Mouse (Mus musculus): Measurements from ENCODE around the gene Dusp7. TPM values are rescaled to one million over a fixed set of nuclear protein-coding genes. Genes with fewer than 3 reads are reported as not detected.
A peak's percentile ranks its signal among the peaks of the same experiment; 100 is the strongest.

The Dusp7 gene
- polyA plus RNA-seq, 1 experiment from 2014 or later = 9.2 TPM

- H3K4me2 ChIP-seq (replicated peaks) = no peak overlapping the region
- no peak overlapping the region for H3K4me3 ChIP-seq
- ATAC-seq (replicated peaks) = no peak
- H3K27me3 ChIP-seq = no peaks in the 10 kb centered on the region
- no peaks in the 10 kb centered on the region for H3K9me3 ChIP-seq
- no peaks in the 10 kb centered on the region for H3K36me3 ChIP-seq
- 84% methylated on average over 9 of the region's 9 CpGs for WGBS
- no peak overlapping the region for H3K9ac ChIP-seq (replicated peaks)
- H3K4me1 ChIP-seq = peaks cover 13% of the 10 kb centered on the region; the same call in 1 of the 2 replicates
- H3K27ac ChIP-seq (replicated peaks) = no peak overlapping the region
These were observed 30.4 kb downstream of the Dusp7 start for GRCm38 (mm10) chr9:106398667-106399311.

- no peak for ATAC-seq (replicated peaks)
- 79% methylated on average over 3 of the region's 3 CpGs for WGBS
- Histone ChIP-seq H3K4me1 (peaks cover 6% of the 10 kb centered on the region; the same call in 1 of the 2 replicates), H3K4me3 (no peak overlapping the region), H3K4me2 (replicated peaks) (no peak overlapping the region), H3K36me3 (no peaks in the 10 kb centered on the region), H3K9ac (replicated peaks) (no peak overlapping the region), H3K9me3 (no peaks in the 10 kb centered on the region), H3K27me3 (no peaks in the 10 kb centered on the region), H3K27ac (replicated peaks) (no peak overlapping the region)
These were observed 31.4 kb downstream of the Dusp7 start for GRCm38 (mm10) chr9:106399808-106400207.

GRCm38 (mm10) chr9:106402149-106402548, 33.7 kb downstream of the Dusp7 start:
- no peak for ATAC-seq (replicated peaks)
- Histone ChIP-seq H3K27me3 (no peaks in the 10 kb centered on the region), H3K4me1 (peaks cover 4% of the 10 kb centered on the region; the same call in 1 of the 2 replicates), H3K9me3 (no peaks in the 10 kb centered on the region), H3K9ac (replicated peaks) (no peak overlapping the region), H3K4me2 (replicated peaks) (no peak overlapping the region), H3K27ac (replicated peaks) (no peak overlapping the region), H3K36me3 (no peaks in the 10 kb centered on the region), H3K4me3 (no peak overlapping the region)
- 84% methylated on average over 5 of the region's 5 CpGs for WGBS

GRCm38 (mm10) chr9:106402607-106403375, 34.4 kb downstream of the Dusp7 start:
- H3K4me2 ChIP-seq (replicated peaks) = no peak overlapping the region

GRCm38 (mm10) chr9:106405275-106405674, 36.8 kb downstream of the Dusp7 start:
- ATAC-seq (replicated peaks) = no peak
- Histone ChIP-seq H3K27ac (replicated peaks) (no peak overlapping the region), H3K9ac (replicated peaks) (no peak overlapping the region), H3K4me1 (peaks cover 5% of the 10 kb centered on the region; the same call in 1 of the 2 replicates), H3K9me3 (no peaks in the 10 kb centered on the region), H3K4me2 (replicated peaks) (no peak overlapping the region), H3K36me3 (no peaks in the 10 kb centered on the region), H3K27me3 (no peaks in the 10 kb centered on the region), H3K4me3 (no peak overlapping the region)
- 47% methylated on average over 6 of the region's 6 CpGs for WGBS

More at GRCm38 (mm10) chr9:106402607-106403375, 34.4 kb downstream of the Dusp7 start:
- H3K9ac ChIP-seq (replicated peaks) = no peak overlapping the region
- no peaks in the 10 kb centered on the region for H3K9me3 ChIP-seq
- no peak for ATAC-seq (replicated peaks)
- peaks cover 4% of the 10 kb centered on the region; the same call in 1 of the 2 replicates for H3K4me1 ChIP-seq
- no peaks in the 10 kb centered on the region for H3K36me3 ChIP-seq
- no peaks in the 10 kb centered on the region for H3K27me3 ChIP-seq
- H3K4me3 ChIP-seq = no peak overlapping the region
- H3K27ac ChIP-seq (replicated peaks) = no peak overlapping the region
- WGBS = 82% methylated on average over 16 of the region's 16 CpGs

- no peaks in the 10 kb centered on the region for H3K36me3 ChIP-seq
- no peaks in the 10 kb centered on the region for H3K27me3 ChIP-seq
- no peak for ATAC-seq (replicated peaks)
- H3K9me3 ChIP-seq = no peaks in the 10 kb centered on the region
- peaks cover 10% of the 10 kb centered on the region; the same call in 1 of the 2 replicates for H3K4me1 ChIP-seq
- no peak overlapping the region for H3K4me2 ChIP-seq (replicated peaks)
- H3K4me3 ChIP-seq = no peak overlapping the region
- H3K9ac ChIP-seq (replicated peaks) = no peak overlapping the region
- 59% methylated on average over 8 of the region's 8 CpGs for WGBS
- no peak overlapping the region for H3K27ac ChIP-seq (replicated peaks)
These were observed 38.1 kb downstream of the Dusp7 start for GRCm38 (mm10) chr9:106406443-106407078.

GRCm38 (mm10) chr9:106409096-106409495, 40.7 kb downstream of the Dusp7 start:
- no peak overlapping the region for H3K9ac ChIP-seq (replicated peaks)
- no peaks in the 10 kb centered on the region for H3K36me3 ChIP-seq
- no peaks in the 10 kb centered on the region for H3K9me3 ChIP-seq
- WGBS = 94% methylated on average over 4 of the region's 4 CpGs
- no peak overlapping the region for H3K4me2 ChIP-seq (replicated peaks)
- peaks cover 10% of the 10 kb centered on the region; the same call in 1 of the 2 replicates for H3K4me1 ChIP-seq
- no peak overlapping the region for H3K27ac ChIP-seq (replicated peaks)
- no peak overlapping the region for H3K4me3 ChIP-seq
- no peak for ATAC-seq (replicated peaks)
- no peaks in the 10 kb centered on the region for H3K27me3 ChIP-seq

- 0 out of 2 replicates have a peak, but pooled peaks have one; percentile 48 for ATAC-seq (replicated peaks)
- H3K27me3 ChIP-seq = no peaks in the 10 kb centered on the region
- H3K4me3 ChIP-seq = no peak overlapping the region
- no peaks in the 10 kb centered on the region for H3K36me3 ChIP-seq
- H3K4me2 ChIP-seq (replicated peaks) = no peak overlapping the region
- WGBS = 14% methylated on average over 2 of the region's 2 CpGs
- H3K9me3 ChIP-seq = no peaks in the 10 kb centered on the region
- peaks cover 10% of the 10 kb centered on the region; the same call in 1 of the 2 replicates for H3K4me1 ChIP-seq
- no peak overlapping the region for H3K27ac ChIP-seq (replicated peaks)
- H3K9ac ChIP-seq (replicated peaks) = no peak overlapping the region
These were observed 41.7 kb downstream of the Dusp7 start for GRCm38 (mm10) chr9:106410086-106410650.

- no peak overlapping the region for H3K27ac ChIP-seq (replicated peaks)
- 72% methylated on average over 9 of the region's 9 CpGs for WGBS
- no peaks in the 10 kb centered on the region for H3K9me3 ChIP-seq
- no peaks in the 10 kb centered on the region for H3K36me3 ChIP-seq
- no peak for ATAC-seq (replicated peaks)
- H3K4me1 ChIP-seq = peaks cover 6% of the 10 kb centered on the region; the same call in 1 of the 2 replicates
- H3K4me3 ChIP-seq = no peak overlapping the region
- no peak overlapping the region for H3K9ac ChIP-seq (replicated peaks)
- no peak overlapping the region for H3K4me2 ChIP-seq (replicated peaks)
- no peaks in the 10 kb centered on the region for H3K27me3 ChIP-seq
These were observed 42.7 kb downstream of the Dusp7 start for GRCm38 (mm10) chr9:106411091-106411594.

GRCm38 (mm10) chr9:106411729-106412128, 43.3 kb downstream of the Dusp7 start:
- H3K27me3 ChIP-seq = no peaks in the 10 kb centered on the region
- 76% methylated on average over 6 of the region's 6 CpGs for WGBS
- peaks cover 6% of the 10 kb centered on the region; the same call in 1 of the 2 replicates for H3K4me1 ChIP-seq
- H3K4me3 ChIP-seq = no peak overlapping the region
- no peak overlapping the region for H3K9ac ChIP-seq (replicated peaks)
- ATAC-seq (replicated peaks) = no peak
- H3K9me3 ChIP-seq = no peaks in the 10 kb centered on the region
- H3K36me3 ChIP-seq = no peaks in the 10 kb centered on the region
- no peak overlapping the region for H3K4me2 ChIP-seq (replicated peaks)
- no peak overlapping the region for H3K27ac ChIP-seq (replicated peaks)

GRCm38 (mm10) chr9:106412210-106412609, 43.8 kb downstream of the Dusp7 start:
- no peaks in the 10 kb centered on the region for H3K36me3 ChIP-seq
- no peaks in the 10 kb centered on the region for H3K27me3 ChIP-seq
- no peak overlapping the region for H3K27ac ChIP-seq (replicated peaks)
- H3K9ac ChIP-seq (replicated peaks) = no peak overlapping the region
- no peak for ATAC-seq (replicated peaks)
- WGBS = 70% methylated on average over 3 of the region's 3 CpGs
- no peak overlapping the region for H3K4me2 ChIP-seq (replicated peaks)
- peaks cover 9% of the 10 kb centered on the region for H3K4me1 ChIP-seq
- no peaks in the 10 kb centered on the region for H3K9me3 ChIP-seq
- H3K4me3 ChIP-seq = no peak overlapping the region

Measured in forebrain, embryonic 15.5 days (tissue).